Mouse (Mus musculus): ENCODE results near the gene Kif1a. TPM values are rescaled to one million over a fixed set of nuclear protein-coding genes. Genes with fewer than 3 reads are reported as not detected.

The Kif1a gene
- polyA plus RNA-seq, 1 experiment from 2014 or later: 59.6 TPM

GRCm38 (mm10) chr1:93128710-93129349 is 27.1 kb upstream of the Kif1a start:
- no peaks in the 10 kb centered on the region for H3K36me3 ChIP-seq (ENCODE audit: control insufficient read depth, insufficient read depth, low read length)
- no peak overlapping the region for H3K27ac ChIP-seq (ENCODE audit: low read depth, low read length)
- 0 out of 2 replicates have a peak, but pooled peaks have one; percentile 33 for ATAC-seq (ENCODE audit: low FRiP score)
- no peak overlapping the region for H3K9ac ChIP-seq (ENCODE audit: low read length)
- no peak overlapping the region for H3K4me3 ChIP-seq (ENCODE audit: low read depth, low read length)
- 22% methylated on average over 6 of the region's 6 CpGs for WGBS
- no peaks in the 10 kb centered on the region for H3K9me3 ChIP-seq (ENCODE audit: control insufficient read depth, low read length)
- no peaks in the 10 kb centered on the region for H3K4me1 ChIP-seq (ENCODE audit: control insufficient read depth, insufficient read depth, low read length)
- H3K27me3 ChIP-seq (ENCODE audit: control insufficient read depth, insufficient read depth, low read length): no peaks in the 10 kb centered on the region
- H3K4me2 ChIP-seq: no peak overlapping the region
- peak; percentile 92 for DNase-seq (ENCODE audit: low spot score, missing footprints)

DNA sequence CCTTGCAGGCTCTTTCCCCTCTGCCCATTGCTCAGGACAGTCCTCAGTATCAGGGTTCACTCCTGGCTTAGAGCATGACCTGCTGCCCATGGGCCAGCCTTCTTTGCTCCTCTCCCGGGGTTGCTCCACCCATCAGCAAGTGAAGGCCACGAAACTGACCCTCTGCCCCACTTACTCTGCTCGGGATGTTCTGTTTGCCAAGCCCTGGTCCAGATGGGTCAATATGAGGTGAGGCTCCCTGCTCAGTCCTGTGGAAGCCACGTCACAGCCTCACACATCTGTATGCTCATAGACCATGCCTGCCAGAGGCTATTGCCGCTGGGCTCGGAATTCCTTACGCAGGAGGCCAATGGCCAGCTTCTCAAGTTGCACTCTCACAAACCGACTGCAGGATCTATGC is 26.5 kb upstream of the Kif1a start:
- H3K9me3 ChIP-seq (ENCODE audit: control insufficient read depth, low read length): no peaks in the 10 kb centered on the region
- DNase-seq (ENCODE audit: low spot score, missing footprints): no peak

DNA sequence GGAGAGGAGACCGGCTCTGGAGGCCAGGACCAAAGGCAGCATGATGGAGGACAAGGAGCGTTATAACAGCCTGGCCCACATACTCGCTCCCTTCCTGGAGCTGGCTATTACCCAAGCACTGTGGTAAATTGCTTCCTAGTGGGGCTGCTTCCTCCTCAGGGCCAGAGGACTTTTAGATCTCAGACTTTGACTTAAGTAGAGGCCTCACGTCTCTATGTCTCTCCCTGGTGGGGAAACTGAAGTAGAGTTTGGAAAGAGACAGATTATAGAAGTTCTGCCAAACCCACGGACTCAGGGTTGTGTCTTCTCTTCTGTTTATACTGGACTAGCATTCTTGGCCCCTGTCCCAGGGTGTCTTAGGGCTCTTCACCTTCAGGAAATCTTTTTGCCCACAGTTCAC is 23.5 kb upstream of the Kif1a start:
- no peak overlapping the region for H3K9ac ChIP-seq (ENCODE audit: low read length)
- H3K4me2 ChIP-seq: no peak overlapping the region
- DNase-seq (ENCODE audit: low spot score, missing footprints) (peak; percentile 44), ATAC-seq (ENCODE audit: low FRiP score) (no peak)
- H3K27ac ChIP-seq (ENCODE audit: low read depth, low read length): no peak overlapping the region
- 73% methylated on average over 5 of the region's 5 CpGs for WGBS
- no peak overlapping the region for H3K4me3 ChIP-seq (ENCODE audit: low read depth, low read length)
- no peaks in the 10 kb centered on the region for H3K4me1 ChIP-seq (ENCODE audit: control insufficient read depth, insufficient read depth, low read length)
- H3K36me3 ChIP-seq (ENCODE audit: control insufficient read depth, insufficient read depth, low read length): no peaks in the 10 kb centered on the region
- H3K9me3 ChIP-seq (ENCODE audit: control insufficient read depth, low read length): no peaks in the 10 kb centered on the region
- no peaks in the 10 kb centered on the region for H3K27me3 ChIP-seq (ENCODE audit: control insufficient read depth, insufficient read depth, low read length)

More for the DNA sequence above, 26.5 kb upstream of the Kif1a start:
- Histone ChIP-seq H3K4me2 (no peak overlapping the region), H3K9ac (ENCODE audit: low read length) (no peak overlapping the region), H3K27me3 (ENCODE audit: control insufficient read depth, insufficient read depth, low read length) (no peaks in the 10 kb centered on the region), H3K27ac (ENCODE audit: low read depth, low read length) (no peak overlapping the region), H3K36me3 (ENCODE audit: control insufficient read depth, insufficient read depth, low read length) (no peaks in the 10 kb centered on the region), H3K4me1 (ENCODE audit: control insufficient read depth, insufficient read depth, low read length) (no peaks in the 10 kb centered on the region), H3K4me3 (ENCODE audit: low read depth, low read length) (no peak overlapping the region)
- 79% methylated on average over 8 of the region's 8 CpGs for WGBS
- no peak for ATAC-seq (ENCODE audit: low FRiP score)

GRCm38 (mm10) chr1:93124066-93124465 is 22.3 kb upstream of the Kif1a start:
- Histone ChIP-seq H3K4me2 (no peak overlapping the region), H3K4me1 (ENCODE audit: control insufficient read depth, insufficient read depth, low read length) (no peaks in the 10 kb centered on the region), H3K27me3 (ENCODE audit: control insufficient read depth, insufficient read depth, low read length) (no peaks in the 10 kb centered on the region), H3K4me3 (ENCODE audit: low read depth, low read length) (no peak overlapping the region), H3K9me3 (ENCODE audit: control insufficient read depth, low read length) (no peaks in the 10 kb centered on the region), H3K36me3 (ENCODE audit: control insufficient read depth, insufficient read depth, low read length) (no peaks in the 10 kb centered on the region), H3K9ac (ENCODE audit: low read length) (no peak overlapping the region), H3K27ac (ENCODE audit: low read depth, low read length) (no peak overlapping the region)
- DNase-seq (ENCODE audit: low spot score, missing footprints): peak; percentile 62
- 68% methylated on average over 8 of the region's 8 CpGs for WGBS
- ATAC-seq (ENCODE audit: low FRiP score): no peak

DNA sequence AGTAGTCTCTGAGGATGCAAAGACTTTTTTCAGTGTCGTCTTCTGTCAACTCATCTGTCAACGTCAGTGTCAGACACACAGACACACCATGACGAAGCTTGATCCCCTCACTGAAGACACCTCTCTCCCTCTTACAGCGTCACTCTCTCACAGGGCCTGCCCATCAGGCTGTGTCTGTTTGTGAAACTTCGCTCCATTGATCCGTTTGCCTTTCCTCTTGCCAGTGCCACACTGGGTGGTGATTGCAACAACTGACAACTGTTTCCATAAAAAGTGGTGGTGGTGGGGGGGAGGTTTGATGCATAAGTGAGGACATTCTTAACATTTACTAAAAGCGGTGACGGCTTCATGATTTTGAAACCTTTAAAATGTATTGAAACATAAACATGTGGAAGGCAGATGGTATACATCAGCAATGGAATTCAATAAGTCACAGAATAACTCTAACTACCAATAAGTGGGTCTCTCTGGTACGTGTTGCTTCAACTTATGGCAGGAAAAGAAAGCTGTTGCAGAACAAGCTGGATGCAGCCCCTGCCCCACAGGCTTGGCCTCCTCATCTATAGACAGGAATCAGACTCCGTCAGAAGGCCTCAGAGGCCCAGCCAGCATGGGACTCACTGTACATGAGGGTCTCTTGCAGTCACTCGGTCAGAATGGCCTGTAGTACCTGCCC is 21.6 kb upstream of the Kif1a start:
- Histone ChIP-seq H3K27me3 (ENCODE audit: control insufficient read depth, insufficient read depth, low read length) (no peaks in the 10 kb centered on the region), H3K9me3 (ENCODE audit: control insufficient read depth, low read length) (no peaks in the 10 kb centered on the region), H3K4me2 (no peak overlapping the region), H3K9ac (ENCODE audit: low read length) (no peak overlapping the region), H3K4me1 (ENCODE audit: control insufficient read depth, insufficient read depth, low read length) (no peaks in the 10 kb centered on the region), H3K36me3 (ENCODE audit: control insufficient read depth, insufficient read depth, low read length) (no peaks in the 10 kb centered on the region), H3K4me3 (ENCODE audit: low read depth, low read length) (no peak overlapping the region), H3K27ac (ENCODE audit: low read depth, low read length) (no peak overlapping the region)
- WGBS: 85% methylated on average over 11 of the region's 11 CpGs
- DNase-seq (ENCODE audit: low spot score, missing footprints): peak; percentile 44
- ATAC-seq (ENCODE audit: low FRiP score): no peak

- DNase-seq (ENCODE audit: low spot score, missing footprints): peak; percentile 23
- H3K27me3 ChIP-seq (ENCODE audit: control insufficient read depth, insufficient read depth, low read length): no peaks in the 10 kb centered on the region
- 39% methylated on average over 4 of the region's 4 CpGs for WGBS
- H3K4me1 ChIP-seq (ENCODE audit: control insufficient read depth, insufficient read depth, low read length): peaks cover 5% of the 10 kb centered on the region
- no peak overlapping the region for H3K27ac ChIP-seq (ENCODE audit: low read depth, low read length)
- no peaks in the 10 kb centered on the region for H3K9me3 ChIP-seq (ENCODE audit: control insufficient read depth, low read length)
- no peaks in the 10 kb centered on the region for H3K36me3 ChIP-seq (ENCODE audit: control insufficient read depth, insufficient read depth, low read length)
- H3K4me2 ChIP-seq: no peak overlapping the region
- no peak overlapping the region for H3K4me3 ChIP-seq (ENCODE audit: low read depth, low read length)
- no peak overlapping the region for H3K9ac ChIP-seq (ENCODE audit: low read length)
- ATAC-seq (ENCODE audit: low FRiP score): no peak
These were observed 17.1 kb upstream of the Kif1a start for GRCm38 (mm10) chr1:93118816-93119215.

- 16% methylated on average over 11 of the region's 13 CpGs for WGBS
These were observed 13.7 kb upstream of the Kif1a start for GRCm38 (mm10) chr1:93115471-93115870.

GRCm38 (mm10) chr1:93114713-93115463 is 13.1 kb upstream of the Kif1a start:
- 21% methylated on average over 21 of the region's 21 CpGs for WGBS
- peak; percentile 99 for DNase-seq (ENCODE audit: low spot score, missing footprints)
- H3K27ac ChIP-seq (ENCODE audit: low read depth, low read length): no peak overlapping the region
- no peaks in the 10 kb centered on the region for H3K27me3 ChIP-seq (ENCODE audit: control insufficient read depth, insufficient read depth, low read length)
- peak; percentile 100 for ATAC-seq (ENCODE audit: low FRiP score)
- no peaks in the 10 kb centered on the region for H3K36me3 ChIP-seq (ENCODE audit: control insufficient read depth, insufficient read depth, low read length)
- H3K9ac ChIP-seq (ENCODE audit: low read length): peak overlapping the region; percentile 50
- H3K4me3 ChIP-seq (ENCODE audit: low read depth, low read length): peak overlapping the region; percentile 40
- peaks cover 5% of the 10 kb centered on the region for H3K4me1 ChIP-seq (ENCODE audit: control insufficient read depth, insufficient read depth, low read length)
- H3K4me2 ChIP-seq: peak overlapping the region; percentile 65
- no peaks in the 10 kb centered on the region for H3K9me3 ChIP-seq (ENCODE audit: control insufficient read depth, low read length)

More at GRCm38 (mm10) chr1:93115471-93115870, 13.7 kb upstream of the Kif1a start:
- no peaks in the 10 kb centered on the region for H3K9me3 ChIP-seq (ENCODE audit: control insufficient read depth, low read length)
- peaks cover 5% of the 10 kb centered on the region for H3K4me1 ChIP-seq (ENCODE audit: control insufficient read depth, insufficient read depth, low read length)
- peak overlapping the region; percentile 40 for H3K4me3 ChIP-seq (ENCODE audit: low read depth, low read length)
- H3K9ac ChIP-seq (ENCODE audit: low read length): peak overlapping the region; percentile 50
- no peaks in the 10 kb centered on the region for H3K27me3 ChIP-seq (ENCODE audit: control insufficient read depth, insufficient read depth, low read length)
- peak overlapping the region; percentile 65 for H3K4me2 ChIP-seq
- no peaks in the 10 kb centered on the region for H3K36me3 ChIP-seq (ENCODE audit: control insufficient read depth, insufficient read depth, low read length)
- H3K27ac ChIP-seq (ENCODE audit: low read depth, low read length): no peak overlapping the region
- DNase-seq (ENCODE audit: low spot score, missing footprints) (no peak), ATAC-seq (ENCODE audit: low FRiP score) (peak; percentile 85)

DNA sequence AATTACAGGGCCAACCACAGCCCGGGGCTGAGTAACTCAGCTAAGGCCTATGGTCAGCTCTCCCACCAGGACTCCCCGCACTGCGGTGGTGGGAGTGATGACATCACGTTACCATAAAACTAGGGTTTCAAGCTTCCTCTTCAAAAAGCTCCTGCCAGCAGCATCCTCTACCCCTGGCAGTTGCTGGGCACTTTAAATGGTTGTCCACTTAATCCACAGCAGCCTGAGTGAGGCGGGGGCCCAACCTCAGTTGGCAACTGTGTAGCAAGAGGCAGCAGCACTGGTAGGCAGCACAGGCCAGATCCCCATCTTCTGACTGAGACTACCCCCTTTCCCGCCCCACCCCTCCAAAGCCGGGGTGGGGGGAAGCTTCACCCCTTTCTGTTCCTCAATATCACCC is 949 bp upstream of the Kif1a start:
- H3K4me2 ChIP-seq: no peak overlapping the region
- no peak for DNase-seq (ENCODE audit: low spot score, missing footprints)

More for the DNA sequence above, 949 bp upstream of the Kif1a start:
- H3K9me3 ChIP-seq (ENCODE audit: control insufficient read depth, low read length): no peaks in the 10 kb centered on the region
- no peaks in the 10 kb centered on the region for H3K36me3 ChIP-seq (ENCODE audit: control insufficient read depth, insufficient read depth, low read length)
- H3K27ac ChIP-seq (ENCODE audit: low read depth, low read length): no peak overlapping the region
- WGBS: 67% methylated on average over 7 of the region's 7 CpGs
- peaks cover 8% of the 10 kb centered on the region; the same call in 1 of the 2 replicates for H3K4me1 ChIP-seq (ENCODE audit: control insufficient read depth, insufficient read depth, low read length)
- no peak for ATAC-seq (ENCODE audit: low FRiP score)
- H3K27me3 ChIP-seq (ENCODE audit: control insufficient read depth, insufficient read depth, low read length): peaks cover 10% of the 10 kb centered on the region; the same call in 1 of the 2 replicates
- H3K9ac ChIP-seq (ENCODE audit: low read length): no peak overlapping the region
- no peak overlapping the region for H3K4me3 ChIP-seq (ENCODE audit: low read depth, low read length)
